Mouse (Mus musculus): Measurements from ENCODE around the gene Nup210.

DNA sequence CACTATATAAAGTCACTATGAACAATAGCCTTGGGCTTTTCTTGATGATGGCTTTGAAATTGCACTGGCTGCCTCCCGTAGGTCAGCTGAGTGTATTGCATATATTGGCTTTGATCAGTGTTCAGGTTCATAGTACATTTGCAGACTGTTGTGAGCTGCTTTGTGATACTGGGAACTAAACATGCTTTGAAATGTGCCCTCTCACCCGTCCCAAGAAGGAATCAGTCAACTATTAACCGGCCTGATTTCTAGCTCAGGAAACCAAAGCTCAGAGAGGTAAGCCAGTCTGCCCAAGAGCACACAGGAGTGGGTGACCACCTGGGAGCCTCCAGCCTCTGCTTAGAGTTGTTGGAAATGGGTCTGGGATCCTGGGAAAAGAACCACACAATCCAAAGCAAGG is 28.4 kb upstream of the Nup210 start:
- no peak for TF ChIP-seq CTCF (IDR thresholded peaks at IDR 0.05; ENCODE audit: extremely low read depth, insufficient read length, insufficient replicate concordance, low read depth, low read length)
- no peak for TF ChIP-seq POLR2A (IDR thresholded peaks at IDR 0.05; ENCODE audit: low read depth, low read length)

All from small intestine, adult 2 months (tissue).